Mouse (Mus musculus) midbrain, embryonic 13.5 days (tissue): Measurements from ENCODE around the gene Vmn1r226. TPM values are rescaled to one million over a fixed set of nuclear protein-coding genes. Genes with fewer than 3 reads are reported as not detected.

ENCODE experiments used
- ATAC-seq: fragments of 200-750 bp; cut with Nextera tagmentation; 2 replicates; pipeline ENCODE4 v1.8.0; 2017; ENCODE audit warnings: mild to moderate bottlenecking, moderate TSS enrichment, moderate library complexity
- H3K27ac ChIP-seq: fragments of 300-500 bp; sonication (generic); 2 replicates; pipeline ENCODE4 v1.5.1; 2015; ENCODE audit warnings: inconsistent platforms, mild to moderate bottlenecking, moderate library complexity
- H3K27me3 ChIP-seq: fragments of 300-500 bp; sonication (generic); 2 replicates; pipeline ENCODE4 v1.6.1; 2015; ENCODE audit warnings: mild to moderate bottlenecking, inconsistent platforms
- H3K36me3 ChIP-seq: fragments of 300-500 bp; sonication (generic); 2 replicates; pipeline ENCODE4 v1.6.1; 2015; ENCODE audit warnings: mild to moderate bottlenecking, inconsistent platforms
- H3K4me1 ChIP-seq: fragments of 300-500 bp; sonication (generic); replicated peaks from 2 replicates; pipeline ENCODE4 v1.6.1; 2015; ENCODE audit warnings: inconsistent platforms
- H3K4me2 ChIP-seq: fragments of 300-500 bp; sonication (generic); replicated peaks from 2 replicates; pipeline ENCODE4 v1.6.1; 2015; ENCODE audit warnings: moderate library complexity, mild to moderate bottlenecking, inconsistent platforms
- H3K4me3 ChIP-seq: fragments of 300-500 bp; sonication (generic); replicated peaks from 2 replicates; pipeline ENCODE4 v1.5.1; 2015; ENCODE audit warnings: mild to moderate bottlenecking, inconsistent platforms
- H3K9ac ChIP-seq: fragments of 300-500 bp; sonication (generic); replicated peaks from 2 replicates; pipeline ENCODE4 v1.6.1; 2015; ENCODE audit warnings: mild to moderate bottlenecking, inconsistent platforms
- H3K9me3 ChIP-seq: fragments of 300-500 bp; sonication (generic); 2 replicates; pipeline ENCODE4 v1.6.1; 2016; ENCODE audit warnings: mild to moderate bottlenecking, inconsistent platforms
- whole genome bisulfite sequencing: fragments of 180-500 bp; shearing (Covaris S2); methylation state at CpG from one replicate; pipeline ENCODE4 v1.1.7; 2015; 5-methylcytosine and 5-hydroxymethylcytosine counted together
- polyA plus RNA-seq: library from polyadenylated mRNA; unstranded; fragments of >200 nt; fragmentation: Nextera tagmentation; extraction: Ambion mirVana; gene quantifications from 2 replicates; pipeline ENCODE4 v1.2.1, GENCODE M21; 2015

Vmn1r226 gene
- polyA plus RNA-seq: not detected in 2 replicates

DNA sequence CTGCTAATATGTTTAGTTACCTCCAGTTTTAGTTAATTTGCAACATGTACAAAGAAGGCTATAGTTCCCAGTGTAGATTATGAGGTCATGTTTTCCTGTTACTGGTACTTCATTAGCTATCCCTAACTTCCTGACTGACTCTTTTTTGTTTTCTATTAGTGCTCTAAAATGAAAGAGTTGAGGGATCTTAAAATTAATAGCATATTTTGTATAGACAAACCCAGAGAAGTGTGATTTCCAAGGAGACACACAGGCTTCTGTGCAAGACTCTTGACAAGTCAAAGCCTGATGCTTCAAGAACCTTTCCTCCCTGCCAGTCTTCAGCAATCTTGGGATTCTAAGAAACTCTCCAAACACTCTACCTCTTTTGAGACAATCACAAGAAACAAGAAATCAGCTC lies at the start of gene Vmn1r226:
TSS of gene Vmn1r226 (plus strand) at position 301 of the 400 bp plus-strand sequence.
- no peak within 1 kb of the TSS for H3K4me3 ChIP-seq
- H3K36me3 ChIP-seq: no peaks in the 10 kb centered on the region
- H3K27me3 ChIP-seq: no peaks in the 10 kb centered on the region
- no peaks in the 10 kb centered on the region for H3K4me1 ChIP-seq
- H3K27ac ChIP-seq: no peak within 1 kb of the TSS
- no peak within 1 kb of the TSS for H3K9ac ChIP-seq
- H3K9me3 ChIP-seq: peaks cover 13% of the 10 kb centered on the region; the same call in 1 of the 2 replicates
- no peak for ATAC-seq
- H3K4me2 ChIP-seq: no peak within 1 kb of the TSS

DNA sequence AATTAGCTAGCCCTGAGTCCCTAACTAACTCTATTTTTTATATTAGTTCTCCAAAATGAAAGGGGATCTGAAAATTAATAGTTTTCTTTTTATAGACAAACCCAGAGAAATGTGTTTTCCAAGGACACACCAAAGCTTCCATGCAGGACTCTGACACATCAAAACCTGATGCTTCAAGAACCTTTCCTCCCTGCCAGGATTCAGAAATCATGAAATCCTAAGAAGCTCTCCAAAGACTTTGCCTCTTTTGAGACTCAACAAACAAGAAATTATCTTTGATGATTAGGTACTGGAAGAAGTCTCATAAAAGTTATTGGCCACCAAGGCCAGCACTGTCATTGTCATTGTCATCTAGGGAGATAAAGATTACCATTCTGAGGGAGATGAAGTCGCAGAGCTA lies 46.9 kb downstream of the Vmn1r226 start, which contains the start of gene Vmn1r227:
TSS of gene Vmn1r227 (plus strand) at position 301 of the 400 bp plus-strand sequence.
- H3K4me2 ChIP-seq: no peak within 1 kb of the TSS
- H3K27ac ChIP-seq: no peak within 1 kb of the TSS
- H3K4me1 ChIP-seq: no peaks in the 10 kb centered on the region
- ATAC-seq: no peak
- H3K9ac ChIP-seq: no peak within 1 kb of the TSS
- peaks cover 7% of the 10 kb centered on the region; the same call in 1 of the 2 replicates for H3K9me3 ChIP-seq
- 43% methylated on average over 1 of the region's 1 CpGs for WGBS
- H3K36me3 ChIP-seq: no peaks in the 10 kb centered on the region
- no peaks in the 10 kb centered on the region for H3K27me3 ChIP-seq
- H3K4me3 ChIP-seq: no peak within 1 kb of the TSS

Other genes starting within 250 kb of the Vmn1r226 start
- gene Vmn2r108, start 201.5 kb upstream of the Vmn1r226 start, polyA plus RNA-seq: not detected in 2 replicates
- not detected in 2 replicates for gene Vmn1r225, start 184.7 kb upstream of the Vmn1r226 start, polyA plus RNA-seq
- gene Vmn2r109, start 118.1 kb upstream of the Vmn1r226 start, polyA plus RNA-seq: not detected in 2 replicates
- gene Vmn2r110, start 86.4 kb upstream of the Vmn1r226 start, polyA plus RNA-seq: not detected in 2 replicates
- gene Fpr-rs3, start 58.0 kb upstream of the Vmn1r226 start, polyA plus RNA-seq: not detected in 2 replicates
- gene Vmn1r227, start 47.0 kb downstream of the Vmn1r226 start, polyA plus RNA-seq: not detected in 2 replicates
- not detected in 2 replicates for gene Vmn1r228, start 103.3 kb downstream of the Vmn1r226 start, polyA plus RNA-seq
- 0.03 TPM in 1 of 2 replicates, not detected in the other for gene Vmn1r229, start 128.7 kb downstream of the Vmn1r226 start, polyA plus RNA-seq
- gene Vmn1r230, start 157.6 kb downstream of the Vmn1r226 start, polyA plus RNA-seq: not detected in 2 replicates
- gene Vmn1r231, start 222.2 kb downstream of the Vmn1r226 start, polyA plus RNA-seq: not detected in 2 replicates
- not detected in 2 replicates for gene Vmn1r232, start 236.9 kb downstream of the Vmn1r226 start, polyA plus RNA-seq